Mouse (Mus musculus) WW6 (cell line): ENCODE measurements around the gene Rbm47.
"Not testable (repeated sequence)": the region's sequence is repeated elsewhere in the genome, so short reads cannot be mapped to it uniquely, and the experiment has no call there.

Experiments
- DNase-seq: peaks from one replicate; pipeline ENCODE4 v3.0.0-alpha.2; 2013; ENCODE audit warnings: low read depth, low spot score

Rbm47 gene

GRCm38 (mm10) chr5:66028232-66028631, 144.7 kb downstream of the Rbm47 start:
- DNase-seq: no peak

GRCm38 (mm10) chr5:66027206-66027605, 145.7 kb downstream of the Rbm47 start:
- DNase-seq: no peak

GRCm38 (mm10) chr5:66026796-66027195, 146.1 kb downstream of the Rbm47 start:
- DNase-seq: no peak

- DNase-seq: no peak
These were observed 157.4 kb downstream of the Rbm47 start for GRCm38 (mm10) chr5:66015449-66015961.

DNA sequence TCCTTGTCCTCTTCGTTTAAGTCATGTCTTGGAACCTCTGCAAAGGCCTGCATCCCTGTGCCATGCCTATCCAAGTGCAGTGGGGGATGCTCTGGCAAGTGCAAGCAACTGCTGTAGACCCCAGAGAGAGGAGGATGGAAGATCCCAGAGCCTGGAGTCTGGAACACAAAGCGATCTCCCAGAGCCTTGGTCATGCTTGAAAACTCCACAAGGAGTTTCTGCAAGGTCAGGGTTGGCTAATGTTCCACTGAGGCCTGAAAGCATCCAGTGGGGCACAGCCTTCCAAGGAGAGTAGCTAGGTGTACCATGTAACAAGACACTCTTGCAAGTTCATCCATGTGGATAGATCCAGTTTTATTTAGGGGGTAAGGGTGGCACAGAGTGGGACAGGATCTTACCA, 158.5 kb downstream of the Rbm47 start:
- DNase-seq: no peak

- no peak for DNase-seq
These were observed 158.9 kb downstream of the Rbm47 start for GRCm38 (mm10) chr5:66013999-66014398.

GRCm38 (mm10) chr5:66008245-66008967, 164.5 kb downstream of the Rbm47 start:
- no peak for DNase-seq

GRCm38 (mm10) chr5:66005041-66005678, 167.8 kb downstream of the Rbm47 start:
- no peak for DNase-seq

- DNase-seq: no peak
These were observed 168.6 kb downstream of the Rbm47 start, which contains the start of gene 9130230L23Rik for GRCm38 (mm10) chr5:66004134-66004925. Gene 9130230L23Rik (minus strand): TSS chr5:66004285.

DNA sequence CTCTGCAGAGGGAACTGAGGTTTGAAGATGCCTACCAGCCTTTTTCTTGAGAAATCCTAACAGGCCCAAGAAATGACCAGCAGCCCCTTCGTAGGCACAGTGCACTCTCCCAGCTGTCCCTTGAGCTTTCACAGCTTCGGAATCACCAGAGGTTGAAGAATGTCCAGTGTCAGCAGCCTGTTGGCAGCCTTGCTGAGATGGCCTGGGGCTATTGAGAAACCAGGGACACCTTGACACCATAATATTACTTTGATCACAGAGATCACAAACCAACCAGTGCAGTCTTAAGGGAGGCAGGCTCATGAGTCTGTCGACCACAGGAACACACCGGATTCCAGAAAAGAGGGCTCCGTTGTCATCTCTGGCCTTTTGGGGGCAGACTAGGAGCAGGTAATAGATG, 171.7 kb downstream of the Rbm47 start:
- no peak for DNase-seq

- DNase-seq: no peak
These were observed 172.3 kb downstream of the Rbm47 start for GRCm38 (mm10) chr5:66000567-66001125.

DNA sequence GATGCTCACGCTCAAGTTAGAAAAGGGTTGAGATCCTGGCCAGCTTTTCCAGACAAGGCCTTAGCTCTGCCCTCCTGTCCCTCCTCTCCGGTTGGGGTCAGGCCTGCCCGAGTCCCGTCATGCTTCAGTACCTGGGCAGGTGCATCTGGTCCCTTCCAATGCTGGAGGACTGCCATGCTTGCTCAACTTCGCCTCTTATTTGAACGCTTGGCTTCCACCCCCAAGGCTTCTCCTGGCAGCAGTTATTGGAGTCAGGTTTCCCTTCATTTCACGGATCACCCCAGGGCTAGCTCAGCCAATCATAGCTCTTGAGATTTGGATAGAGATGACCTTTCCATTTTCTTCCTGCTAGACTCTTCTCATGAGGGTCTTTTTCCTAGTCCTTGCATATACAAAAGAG, 172.8 kb downstream of the Rbm47 start:
- DNase-seq: no peak

DNA sequence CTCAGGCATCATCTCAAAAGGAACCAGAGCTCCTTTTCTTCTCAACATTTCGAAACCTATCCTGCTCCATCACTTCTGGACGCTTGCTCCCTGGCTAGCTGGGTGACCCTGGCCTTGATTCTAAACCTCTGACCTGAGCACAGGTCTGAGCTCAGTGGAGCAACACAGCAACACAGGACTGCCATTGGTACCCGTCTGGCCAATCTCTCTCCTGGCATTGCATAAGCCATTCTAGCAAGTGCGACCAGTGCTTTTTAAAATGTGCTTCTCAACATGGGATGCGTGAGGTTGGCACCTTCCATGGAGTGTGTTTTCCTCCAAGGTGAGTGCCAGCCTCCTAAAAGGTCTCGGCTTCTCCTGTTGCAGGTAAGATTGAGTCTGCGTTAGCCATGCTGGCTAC, 173.8 kb downstream of the Rbm47 start:
- DNase-seq: no peak

DNA sequence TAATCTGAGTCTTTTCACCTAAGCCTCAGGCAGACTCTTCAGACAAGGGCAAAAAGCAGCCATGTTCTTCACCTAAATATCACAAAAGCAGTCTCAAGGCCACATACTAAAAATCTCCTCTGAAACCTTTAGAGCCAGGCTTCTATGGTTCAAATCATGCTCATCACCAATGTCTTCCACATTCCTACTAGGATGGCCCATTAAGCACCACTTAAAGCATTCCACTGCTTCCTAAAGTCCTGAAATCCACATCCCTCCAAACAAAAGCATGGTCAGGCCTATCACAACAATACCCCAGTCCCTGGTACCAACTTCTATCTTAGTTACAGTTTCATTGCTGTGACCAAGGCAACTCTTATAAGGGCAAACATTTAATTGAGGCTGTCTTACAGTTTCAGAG, 175.1 kb downstream of the Rbm47 start:
- no peak for DNase-seq

DNA sequence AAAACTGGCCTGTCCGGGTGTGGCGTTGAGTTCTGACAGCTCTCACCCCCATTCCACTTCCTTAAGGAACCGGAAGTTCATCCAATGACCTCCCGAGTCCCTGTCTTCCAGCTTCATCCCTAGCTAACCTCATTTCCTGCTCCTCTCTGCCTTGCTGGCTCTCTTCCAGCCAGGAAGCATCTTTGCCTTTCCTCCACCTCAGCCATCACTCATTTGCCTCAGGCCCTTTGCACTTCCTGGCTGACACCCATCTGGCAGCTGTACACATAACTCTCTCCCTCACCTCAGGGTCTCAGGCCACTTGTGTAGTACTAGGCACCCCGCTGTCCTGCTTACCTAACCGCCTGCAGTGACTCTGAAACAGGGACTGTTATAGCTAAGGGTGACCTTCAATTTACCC, 178.3 kb downstream of the Rbm47 start:
- no peak for DNase-seq

DNA sequence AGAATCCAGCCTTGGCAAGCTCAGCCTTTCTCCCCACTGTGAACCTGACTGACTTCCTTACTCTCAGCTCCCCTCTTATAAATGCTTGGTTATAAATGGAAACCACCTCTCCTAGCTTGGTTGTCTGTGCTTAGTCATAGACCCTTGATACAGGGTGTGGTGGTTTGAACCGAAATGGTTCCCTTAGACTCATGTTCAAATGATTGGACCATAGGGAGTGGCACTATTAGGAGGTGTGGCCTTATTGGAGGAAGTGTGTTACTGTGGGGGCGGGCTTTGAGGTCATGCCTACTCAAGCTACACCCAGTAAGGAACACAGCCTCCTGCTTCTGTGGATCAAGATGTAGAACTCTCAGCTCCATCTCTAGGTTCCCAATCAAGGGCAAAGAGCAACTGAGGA, 181.7 kb downstream of the Rbm47 start:
- DNase-seq: no peak

GRCm38 (mm10) chr5:65987004-65987403, 185.9 kb downstream of the Rbm47 start:
- not testable (repeated sequence) for DNase-seq

GRCm38 (mm10) chr5:65986426-65986825, 186.5 kb downstream of the Rbm47 start:
- no peak for DNase-seq

- DNase-seq: no peak
These were observed 197.2 kb downstream of the Rbm47 start for GRCm38 (mm10) chr5:65975731-65976130.

- no peak for DNase-seq
These were observed 199.7 kb downstream of the Rbm47 start for GRCm38 (mm10) chr5:65973189-65973588.

DNA sequence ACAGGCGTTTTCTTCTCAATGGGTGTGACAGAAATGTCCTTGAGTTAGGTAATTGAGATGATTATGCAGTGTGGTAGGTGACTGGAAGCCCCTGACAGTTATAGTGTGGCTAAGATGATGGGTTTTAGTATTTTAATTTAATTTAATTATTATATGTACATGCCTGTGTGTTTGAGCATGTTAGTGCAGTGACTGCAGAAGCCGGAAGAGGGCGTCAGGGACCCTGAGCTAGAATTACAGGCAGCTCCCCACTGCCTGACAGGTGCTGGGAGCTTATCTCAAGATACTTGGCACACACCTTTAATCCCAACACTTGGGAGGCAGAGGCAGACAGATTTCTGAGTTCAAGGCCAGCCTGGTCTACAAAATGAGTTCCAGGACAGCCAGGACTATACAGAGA, 204.9 kb downstream of the Rbm47 start:
- DNase-seq: no peak

DNA sequence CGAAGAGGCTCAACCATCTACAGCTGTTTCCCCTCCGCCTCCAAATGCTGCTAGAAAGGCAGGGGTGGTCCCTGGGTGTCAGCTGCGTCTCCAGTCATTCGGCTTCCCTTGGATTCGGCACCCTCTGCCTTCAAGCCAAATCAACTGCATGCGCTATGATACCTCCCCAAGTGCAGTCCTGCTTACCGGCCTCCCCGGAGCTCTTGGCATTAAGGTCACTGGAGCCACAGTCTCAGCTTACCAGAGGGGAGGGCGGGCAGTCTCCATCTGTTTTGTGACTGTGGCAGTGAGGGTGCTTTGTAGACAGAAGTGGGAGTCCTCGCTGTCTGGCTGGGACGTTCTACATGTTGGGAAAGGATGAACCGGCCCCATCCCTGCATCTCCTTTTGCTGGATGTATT, 205.8 kb downstream of the Rbm47 start:
- DNase-seq: no peak
